Mouse (Mus musculus): ENCODE measurements at regions not wholly inside any gene's neighbourhood (a gene's known extent, or its start where the extent isn't known, plus 50 kb on each side); places are given as distances from the start of the nearest gene placed in this dataset.
"Not testable (repeated sequence)": the region's sequence is repeated elsewhere in the genome, so short reads cannot be mapped to it uniquely, and the experiment has no call there.

DNA sequence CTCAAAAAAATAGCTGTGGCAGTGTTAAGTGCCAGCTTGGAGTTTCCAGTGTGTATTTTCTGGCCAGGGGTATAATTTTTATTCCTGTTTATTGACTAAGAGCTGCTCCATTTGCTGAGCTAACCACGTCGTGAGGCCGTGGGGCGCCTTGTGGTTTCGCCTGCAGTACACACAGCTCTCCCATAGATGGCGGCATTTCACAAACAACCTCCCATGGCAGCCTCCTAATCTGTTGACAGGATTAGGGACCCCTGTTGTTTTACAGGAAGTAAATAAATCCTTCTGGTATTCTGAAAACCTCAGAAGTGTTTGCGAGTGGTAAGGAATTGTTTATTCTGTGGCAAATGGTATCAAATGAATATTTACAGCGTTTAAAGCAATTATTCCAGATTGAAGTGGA lies 480.2 kb upstream of the Slc35b3 start:
- Histone ChIP-seq H3K4me2 (ENCODE audit: low read depth, low read length) (0 out of 2 replicates have a peak overlapping the region, but pooled peaks have one; percentile 23), H3K27me3 (replicated peaks; ENCODE audit: control insufficient read depth, insufficient read depth, low read length) (no peaks in the 10 kb centered on the region), H3K4me3 (ENCODE audit: low read length) (no peak overlapping the region), H3K9me3 (ENCODE audit: control insufficient read depth, low read length) (no peaks in the 10 kb centered on the region), H3K27ac (ENCODE audit: low read length) (no peak overlapping the region), H3K36me3 (ENCODE audit: control insufficient read depth, insufficient read depth, low read length) (no peaks in the 10 kb centered on the region), H3K4me1 (ENCODE audit: control insufficient read depth, insufficient read depth, low read length) (no peaks in the 10 kb centered on the region), H3K9ac (ENCODE audit: low read depth, low read length) (no peak overlapping the region)
- 21% methylated on average over 8 of the region's 8 CpGs for WGBS
- ATAC-seq: peak; percentile 55

DNA sequence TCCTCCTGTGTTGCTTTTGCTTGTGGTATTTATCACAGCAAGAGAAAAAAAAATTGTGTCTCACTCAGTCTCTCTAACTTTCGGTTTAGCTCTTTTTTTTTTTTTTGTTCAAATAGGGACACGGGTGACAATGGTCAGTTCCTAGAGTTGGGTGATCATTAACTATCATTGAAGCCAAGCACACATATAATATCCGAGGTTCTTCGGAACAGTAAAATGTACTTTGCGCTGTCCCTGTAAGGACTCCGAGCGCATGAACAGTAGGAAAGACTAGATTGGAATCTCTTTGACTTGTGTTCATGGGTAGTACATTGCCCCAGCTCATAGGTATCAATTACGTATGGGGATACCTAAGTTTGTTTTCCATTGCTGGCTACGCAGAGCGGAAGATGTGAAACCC lies 479.7 kb upstream of the Slc35b3 start:
- no peaks in the 10 kb centered on the region for H3K9me3 ChIP-seq (ENCODE audit: control insufficient read depth, low read length)
- H3K27ac ChIP-seq (ENCODE audit: low read length): no peak overlapping the region
- H3K36me3 ChIP-seq (ENCODE audit: control insufficient read depth, insufficient read depth, low read length): no peaks in the 10 kb centered on the region
- no peaks in the 10 kb centered on the region for H3K4me1 ChIP-seq (ENCODE audit: control insufficient read depth, insufficient read depth, low read length)
- H3K9ac ChIP-seq (ENCODE audit: low read depth, low read length): no peak overlapping the region
- ATAC-seq: peak; percentile 74
- no peak overlapping the region for H3K4me3 ChIP-seq (ENCODE audit: low read length)
- H3K27me3 ChIP-seq (replicated peaks; ENCODE audit: control insufficient read depth, insufficient read depth, low read length): no peaks in the 10 kb centered on the region
- 0 out of 2 replicates have a peak overlapping the region, but pooled peaks have one; percentile 23 for H3K4me2 ChIP-seq (ENCODE audit: low read depth, low read length)
- WGBS: 75% methylated on average over 10 of the region's 10 CpGs

DNA sequence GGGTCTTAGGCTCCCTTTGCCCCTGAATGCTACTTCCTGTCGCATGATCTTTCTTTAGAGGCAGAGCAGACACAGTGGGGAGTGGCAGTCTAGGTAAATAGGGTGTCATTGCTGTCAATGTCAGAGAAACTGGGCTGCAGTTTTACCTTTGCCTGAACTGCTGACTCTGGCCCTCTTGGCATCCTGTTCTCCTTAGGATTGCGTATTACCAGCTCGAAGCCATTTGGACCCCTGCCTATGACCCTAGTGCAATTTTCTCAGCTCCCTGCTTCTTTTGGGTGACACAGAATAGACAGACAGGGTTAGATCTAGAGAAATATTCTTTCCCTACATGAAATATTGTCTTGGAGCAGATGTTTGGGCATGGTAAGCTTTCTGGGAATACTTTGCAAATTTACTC lies 467.3 kb upstream of the Slc35b3 start:
- no peak overlapping the region for H3K27ac ChIP-seq (ENCODE audit: low read length)
- H3K9me3 ChIP-seq (ENCODE audit: control insufficient read depth, low read length): no peaks in the 10 kb centered on the region
- H3K9ac ChIP-seq (ENCODE audit: low read depth, low read length): no peak overlapping the region
- no peaks in the 10 kb centered on the region for H3K4me1 ChIP-seq (ENCODE audit: control insufficient read depth, insufficient read depth, low read length)
- H3K4me2 ChIP-seq (ENCODE audit: low read depth, low read length): no peak overlapping the region
- H3K27me3 ChIP-seq (replicated peaks; ENCODE audit: control insufficient read depth, insufficient read depth, low read length): no peaks in the 10 kb centered on the region
- no peak for ATAC-seq
- no peaks in the 10 kb centered on the region for H3K36me3 ChIP-seq (ENCODE audit: control insufficient read depth, insufficient read depth, low read length)
- WGBS: 65% methylated on average over 3 of the region's 3 CpGs
- no peak overlapping the region for H3K4me3 ChIP-seq (ENCODE audit: low read length)

DNA sequence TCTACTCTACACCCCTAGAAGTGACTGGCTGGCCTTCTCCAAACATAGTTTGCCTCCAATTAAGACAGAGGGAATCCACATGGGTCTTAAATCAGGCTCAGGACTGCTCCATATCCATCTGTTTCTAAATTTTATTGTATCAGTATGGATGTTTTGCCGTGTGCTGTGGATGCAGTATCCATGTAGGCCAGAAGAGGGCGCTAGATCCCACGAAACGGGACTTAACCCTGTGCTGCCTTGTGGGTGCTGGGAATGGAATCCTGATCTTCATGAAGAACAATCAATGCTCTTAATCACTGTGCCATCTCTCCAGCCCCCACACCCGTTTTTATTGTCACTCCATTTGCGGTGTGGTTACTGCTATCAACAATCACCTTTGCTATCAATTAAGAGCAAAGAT lies 465.3 kb upstream of the Slc35b3 start:
- ATAC-seq: no peak
- Histone ChIP-seq H3K4me3 (ENCODE audit: low read length) (no peak overlapping the region), H3K9me3 (ENCODE audit: control insufficient read depth, low read length) (no peaks in the 10 kb centered on the region), H3K36me3 (ENCODE audit: control insufficient read depth, insufficient read depth, low read length) (no peaks in the 10 kb centered on the region), H3K27me3 (replicated peaks; ENCODE audit: control insufficient read depth, insufficient read depth, low read length) (no peaks in the 10 kb centered on the region), H3K9ac (ENCODE audit: low read depth, low read length) (no peak overlapping the region), H3K27ac (ENCODE audit: low read length) (no peak overlapping the region), H3K4me1 (ENCODE audit: control insufficient read depth, insufficient read depth, low read length) (no peaks in the 10 kb centered on the region), H3K4me2 (ENCODE audit: low read depth, low read length) (no peak overlapping the region)
- 63% methylated on average over 6 of the region's 6 CpGs for WGBS

- no peak overlapping the region for H3K4me3 ChIP-seq (ENCODE audit: low read length)
- no peaks in the 10 kb centered on the region for H3K4me1 ChIP-seq (ENCODE audit: control insufficient read depth, insufficient read depth, low read length)
- H3K27me3 ChIP-seq (replicated peaks; ENCODE audit: control insufficient read depth, insufficient read depth, low read length): no peaks in the 10 kb centered on the region
- no peak for ATAC-seq
- no peak overlapping the region for H3K9ac ChIP-seq (ENCODE audit: low read depth, low read length)
- WGBS: 53% methylated on average over 7 of the region's 7 CpGs
- H3K36me3 ChIP-seq (ENCODE audit: control insufficient read depth, insufficient read depth, low read length): no peaks in the 10 kb centered on the region
- no peaks in the 10 kb centered on the region for H3K9me3 ChIP-seq (ENCODE audit: control insufficient read depth, low read length)
- H3K4me2 ChIP-seq (ENCODE audit: low read depth, low read length): no peak overlapping the region
- H3K27ac ChIP-seq (ENCODE audit: low read length): no peak overlapping the region
Measured at GRCm38 (mm10) chr13:39418127-39418526, 457.5 kb upstream of the Slc35b3 start.

GRCm38 (mm10) chr13:39411471-39412251 lies 451.0 kb upstream of the Slc35b3 start:
- no peak overlapping the region for H3K9ac ChIP-seq (ENCODE audit: low read depth, low read length)
- H3K9me3 ChIP-seq (ENCODE audit: control insufficient read depth, low read length): no peaks in the 10 kb centered on the region
- no peaks in the 10 kb centered on the region for H3K36me3 ChIP-seq (ENCODE audit: control insufficient read depth, insufficient read depth, low read length)
- H3K4me3 ChIP-seq (ENCODE audit: low read length): no peak overlapping the region
- no peaks in the 10 kb centered on the region for H3K4me1 ChIP-seq (ENCODE audit: control insufficient read depth, insufficient read depth, low read length)
- H3K4me2 ChIP-seq (ENCODE audit: low read depth, low read length): no peak overlapping the region
- WGBS: 58% methylated on average over 14 of the region's 14 CpGs
- H3K27me3 ChIP-seq (replicated peaks; ENCODE audit: control insufficient read depth, insufficient read depth, low read length): no peaks in the 10 kb centered on the region
- ATAC-seq: no peak
- H3K27ac ChIP-seq (ENCODE audit: low read length): no peak overlapping the region

GRCm38 (mm10) chr13:39392589-39392988 lies 431.9 kb upstream of the Slc35b3 start:
- H3K4me3 ChIP-seq (ENCODE audit: low read length): no peak overlapping the region
- H3K27me3 ChIP-seq (replicated peaks; ENCODE audit: control insufficient read depth, insufficient read depth, low read length): no peaks in the 10 kb centered on the region
- H3K4me1 ChIP-seq (ENCODE audit: control insufficient read depth, insufficient read depth, low read length): no peaks in the 10 kb centered on the region
- no peaks in the 10 kb centered on the region for H3K9me3 ChIP-seq (ENCODE audit: control insufficient read depth, low read length)
- no peak overlapping the region for H3K4me2 ChIP-seq (ENCODE audit: low read depth, low read length)
- H3K27ac ChIP-seq (ENCODE audit: low read length): no peak overlapping the region
- 70% methylated on average over 3 of the region's 3 CpGs for WGBS
- no peak overlapping the region for H3K9ac ChIP-seq (ENCODE audit: low read depth, low read length)
- no peak for ATAC-seq
- no peaks in the 10 kb centered on the region for H3K36me3 ChIP-seq (ENCODE audit: control insufficient read depth, insufficient read depth, low read length)

DNA sequence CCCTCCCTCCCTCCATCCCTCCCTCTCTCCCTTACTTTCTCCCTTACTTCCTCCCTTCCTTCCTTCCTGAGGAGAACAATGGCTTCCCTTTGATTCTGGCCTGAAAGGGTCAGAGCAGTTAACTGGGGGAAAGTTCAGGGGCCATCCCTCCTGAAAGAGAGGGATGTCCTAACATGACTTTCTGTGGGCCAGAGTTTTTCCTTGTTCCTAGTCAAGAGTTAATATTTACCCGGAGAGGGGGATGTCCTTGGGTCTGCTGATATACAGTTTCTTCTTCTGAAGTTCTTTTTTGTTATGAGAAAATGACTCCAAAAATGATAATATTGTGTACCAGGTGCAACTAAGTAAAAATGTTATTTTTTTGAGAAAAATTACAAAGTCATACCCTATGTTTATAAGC lies 431.5 kb upstream of the Slc35b3 start:
- not testable (repeated sequence) for H3K27me3 ChIP-seq (replicated peaks; ENCODE audit: control insufficient read depth, insufficient read depth, low read length); H3K36me3 ChIP-seq (ENCODE audit: control insufficient read depth, insufficient read depth, low read length); H3K4me3 ChIP-seq (ENCODE audit: low read length); H3K9ac ChIP-seq (ENCODE audit: low read depth, low read length); H3K9me3 ChIP-seq (ENCODE audit: control insufficient read depth, low read length); H3K27ac ChIP-seq (ENCODE audit: low read length); H3K4me1 ChIP-seq (ENCODE audit: control insufficient read depth, insufficient read depth, low read length); ATAC-seq; H3K4me2 ChIP-seq (ENCODE audit: low read depth, low read length)
- 76% methylated on average over 1 of the region's 1 CpGs for WGBS

DNA sequence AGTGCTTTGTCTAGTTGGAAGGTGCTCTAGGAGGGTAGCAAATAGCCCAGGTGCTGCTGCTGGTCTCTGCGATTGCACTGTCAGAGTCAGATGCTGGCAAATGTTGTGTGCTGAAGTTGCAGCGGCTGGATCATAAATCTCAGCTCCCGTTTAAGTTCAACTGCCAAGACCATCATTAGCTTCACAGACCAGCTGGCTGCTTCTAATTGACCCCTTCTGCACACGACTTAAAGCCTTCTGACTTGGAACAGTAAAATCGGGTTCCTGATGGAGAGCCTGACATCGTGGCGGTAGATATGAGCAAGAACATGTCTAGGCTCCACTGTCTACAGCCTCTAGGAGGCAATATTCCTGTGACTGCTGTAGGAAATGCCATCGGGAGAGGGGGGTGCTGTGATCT lies 416.0 kb upstream of the Slc35b3 start:
- Histone ChIP-seq H3K4me3 (ENCODE audit: low read length) (no peak overlapping the region), H3K9ac (ENCODE audit: low read depth, low read length) (no peak overlapping the region), H3K27ac (ENCODE audit: low read length) (no peak overlapping the region), H3K9me3 (ENCODE audit: control insufficient read depth, low read length) (no peaks in the 10 kb centered on the region), H3K27me3 (replicated peaks; ENCODE audit: control insufficient read depth, insufficient read depth, low read length) (no peaks in the 10 kb centered on the region), H3K4me1 (ENCODE audit: control insufficient read depth, insufficient read depth, low read length) (no peaks in the 10 kb centered on the region), H3K4me2 (ENCODE audit: low read depth, low read length) (no peak overlapping the region), H3K36me3 (ENCODE audit: control insufficient read depth, insufficient read depth, low read length) (no peaks in the 10 kb centered on the region)
- ATAC-seq: no peak
- 54% methylated on average over 8 of the region's 8 CpGs for WGBS

DNA sequence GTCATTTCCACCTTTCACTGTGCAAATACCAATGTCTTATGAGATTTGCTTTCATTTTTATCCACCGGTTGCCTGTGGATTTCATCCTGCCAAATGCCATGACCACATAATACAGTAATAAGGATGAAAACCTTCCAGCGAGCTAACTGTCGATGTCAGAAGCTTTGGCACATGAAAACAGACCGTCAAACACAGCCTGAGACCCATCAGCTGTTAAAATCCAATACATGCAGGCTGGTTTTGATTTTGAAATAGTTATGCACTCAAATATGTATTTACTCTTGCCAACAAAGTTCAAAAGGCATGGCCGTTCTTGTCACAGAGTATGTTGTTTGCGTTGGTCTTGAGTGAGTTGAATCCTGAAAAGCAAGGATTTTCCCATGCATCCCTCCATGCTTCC lies 415.6 kb upstream of the Slc35b3 start:
- Histone ChIP-seq H3K4me2 (ENCODE audit: low read depth, low read length) (no peak overlapping the region), H3K27me3 (replicated peaks; ENCODE audit: control insufficient read depth, insufficient read depth, low read length) (no peaks in the 10 kb centered on the region), H3K36me3 (ENCODE audit: control insufficient read depth, insufficient read depth, low read length) (no peaks in the 10 kb centered on the region), H3K9ac (ENCODE audit: low read depth, low read length) (no peak overlapping the region), H3K27ac (ENCODE audit: low read length) (no peak overlapping the region), H3K4me3 (ENCODE audit: low read length) (no peak overlapping the region), H3K9me3 (ENCODE audit: control insufficient read depth, low read length) (no peaks in the 10 kb centered on the region), H3K4me1 (ENCODE audit: control insufficient read depth, insufficient read depth, low read length) (no peaks in the 10 kb centered on the region)
- ATAC-seq: no peak
- 79% methylated on average over 6 of the region's 6 CpGs for WGBS

Measured in intestine, embryonic 16.5 days (tissue).